Mouse (Mus musculus) right cerebral cortex, postnatal 10 days (tissue): ENCODE results near the gene Hacd1.

Experiments used
- DNase-seq, 2 experiments: peaks; one replicate each; pipeline ENCODE4 v3.0.0; 2021; ENCODE audit warnings: low spot score in 2 of 2

Gene Hacd1

GRCm38 (mm10) chr2:14005121-14005520, 50.8 kb downstream of the Hacd1 start:
- no peak for DNase-seq

GRCm38 (mm10) chr2:13960136-13960535, 95.8 kb downstream of the Hacd1 start:
- DNase-seq, result no peak

DNA sequence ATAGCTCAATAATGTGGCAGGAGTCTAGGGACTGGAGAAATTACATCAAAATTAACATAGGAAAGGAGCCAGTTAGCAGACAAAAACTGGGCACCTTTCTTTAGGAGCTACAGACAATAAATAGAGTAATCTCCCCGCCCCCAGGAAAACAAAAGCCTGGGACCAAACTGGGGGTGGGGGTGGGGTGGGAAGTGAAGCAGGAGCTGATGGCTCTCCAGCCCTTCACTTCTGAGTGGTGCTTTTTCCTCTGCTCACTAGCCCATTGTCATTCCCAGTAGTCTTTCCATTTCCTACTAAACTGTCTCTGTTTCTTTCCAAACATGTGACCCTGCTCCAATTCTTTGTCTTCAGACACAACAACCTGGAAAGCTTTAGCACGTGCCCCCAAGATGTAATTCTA, 99.5 kb downstream of the Hacd1 start:
- DNase-seq, result no peak

DNA sequence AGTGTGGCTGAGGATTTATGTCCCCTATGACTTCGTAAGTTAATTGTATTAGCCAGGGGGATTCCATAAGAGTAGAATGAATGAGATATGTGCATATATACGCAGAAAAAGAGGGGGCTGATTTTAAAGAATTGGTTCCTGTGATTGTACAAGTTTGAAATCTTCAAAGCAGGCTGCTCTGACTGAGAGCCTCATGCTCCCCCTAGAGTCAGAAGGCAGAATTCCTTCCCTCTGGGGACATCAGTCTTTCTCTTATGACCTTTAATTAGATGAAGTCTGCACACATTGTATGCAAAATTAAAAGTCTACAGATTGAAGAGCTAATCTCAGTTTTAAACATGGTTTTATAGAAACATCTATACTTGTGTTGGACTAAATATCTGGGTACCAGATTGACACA, 117.8 kb downstream of the Hacd1 start:
- DNase-seq, result peak in 1 of 2 experiments; percentile 22

GRCm38 (mm10) chr2:13935343-13935742, 120.6 kb downstream of the Hacd1 start:
- DNase-seq, result no peak

DNA sequence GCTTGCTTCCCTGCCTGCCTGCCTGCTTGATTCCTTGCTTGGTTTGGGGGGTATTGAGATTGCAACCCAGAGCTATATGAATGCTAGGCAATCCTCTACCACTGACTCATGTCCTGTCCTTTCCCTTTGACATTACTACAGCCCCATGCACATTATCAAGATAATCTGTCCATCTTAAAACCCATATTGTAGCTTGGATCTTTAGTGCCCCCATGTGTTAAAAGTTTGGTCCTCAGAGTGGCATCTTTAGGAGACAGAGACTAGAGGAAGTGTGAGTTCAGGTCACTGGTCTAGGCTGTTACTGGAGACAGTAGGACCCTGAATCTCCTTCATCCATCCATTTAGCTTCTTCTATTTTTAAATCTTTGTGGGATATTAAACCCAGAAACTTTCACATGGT, 123.7 kb downstream of the Hacd1 start:
- DNase-seq, result no peak

DNA sequence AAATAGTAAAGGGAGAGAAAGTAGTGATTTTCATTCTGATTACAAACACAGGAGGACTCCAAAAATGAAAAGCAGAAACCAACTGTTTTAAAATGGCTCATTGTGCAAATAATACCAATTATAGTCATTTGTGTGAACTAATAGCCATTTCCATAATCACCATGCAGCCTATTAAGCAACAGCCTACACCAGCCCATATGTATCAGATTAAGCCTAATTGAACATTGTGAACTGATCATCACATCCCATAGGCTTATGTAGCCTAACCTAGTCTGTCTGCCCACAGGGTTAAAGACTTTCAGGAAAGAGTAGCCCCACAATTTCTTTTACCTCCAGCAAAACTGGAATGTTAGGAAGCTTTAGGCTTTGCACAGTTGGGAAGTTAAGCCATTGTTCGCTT, 125.2 kb downstream of the Hacd1 start:
- DNase-seq, result no peak

DNA sequence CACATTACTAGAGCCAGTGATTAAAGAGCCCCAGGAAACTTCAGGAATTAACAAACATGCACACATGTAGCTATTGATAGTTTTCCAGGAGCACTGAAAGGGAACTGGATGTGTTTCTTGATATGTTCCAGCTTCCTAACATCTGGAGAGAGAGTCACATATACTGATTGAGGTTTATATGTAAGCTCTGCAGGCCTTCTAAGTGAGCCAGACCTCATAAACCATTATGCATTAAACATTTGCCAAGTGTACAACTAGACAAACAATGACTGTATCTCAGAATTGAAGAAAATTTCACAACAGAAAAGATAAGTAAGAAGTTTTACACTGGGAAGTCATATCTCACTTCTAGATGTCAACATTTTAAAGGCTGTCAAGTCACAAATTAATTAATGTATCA, 167.4 kb downstream of the Hacd1 start:
- no peak for DNase-seq

- no peak for DNase-seq
Observed at GRCm38 (mm10) chr2:13857461-13857860, 198.5 kb downstream of the Hacd1 start.

- DNase-seq, result peak in 1 of 2 experiments; percentile 22
Observed at GRCm38 (mm10) chr2:13855510-13855909, 200.4 kb downstream of the Hacd1 start.

DNA sequence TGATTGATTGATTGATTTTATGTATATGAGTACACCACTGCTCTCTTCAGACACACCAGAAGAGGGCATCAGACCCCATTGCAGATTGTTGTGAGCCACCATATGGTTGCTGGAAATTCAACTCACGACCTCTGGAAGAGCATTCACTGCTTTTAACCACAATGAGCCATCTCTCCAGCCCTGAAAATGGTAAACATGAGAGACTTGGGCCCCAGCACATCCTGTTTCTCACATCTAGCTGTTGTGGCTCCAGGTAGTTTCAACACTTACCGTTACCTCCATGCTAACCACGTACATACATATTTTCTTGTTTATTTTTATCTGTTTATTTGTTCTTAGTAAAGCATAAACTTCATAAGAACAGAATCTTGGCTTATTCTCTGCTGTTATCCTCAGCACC, 219.6 kb downstream of the Hacd1 start:
- no peak for DNase-seq

GRCm38 (mm10) chr2:13834989-13835388, 220.9 kb downstream of the Hacd1 start:
- DNase-seq, result no peak

DNA sequence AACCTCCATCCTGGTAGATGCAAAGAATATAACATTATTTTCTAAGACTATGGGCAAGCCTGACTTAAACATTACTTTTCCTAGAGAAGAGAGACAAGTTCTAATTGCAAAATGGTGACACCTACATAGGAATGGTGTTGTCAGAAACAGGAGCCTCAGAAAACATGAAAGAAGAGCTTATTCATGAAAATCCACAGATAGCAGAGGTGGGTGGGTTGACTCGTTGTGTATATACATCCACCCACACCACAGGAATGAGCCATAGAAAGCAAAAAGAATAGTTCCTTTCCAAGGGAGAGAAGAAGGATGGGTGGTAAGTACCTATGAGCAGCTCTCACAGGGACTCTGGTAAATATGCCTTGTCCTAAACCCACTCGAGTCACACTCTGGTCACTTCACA, 239.3 kb downstream of the Hacd1 start:
- DNase-seq, result no peak

DNA sequence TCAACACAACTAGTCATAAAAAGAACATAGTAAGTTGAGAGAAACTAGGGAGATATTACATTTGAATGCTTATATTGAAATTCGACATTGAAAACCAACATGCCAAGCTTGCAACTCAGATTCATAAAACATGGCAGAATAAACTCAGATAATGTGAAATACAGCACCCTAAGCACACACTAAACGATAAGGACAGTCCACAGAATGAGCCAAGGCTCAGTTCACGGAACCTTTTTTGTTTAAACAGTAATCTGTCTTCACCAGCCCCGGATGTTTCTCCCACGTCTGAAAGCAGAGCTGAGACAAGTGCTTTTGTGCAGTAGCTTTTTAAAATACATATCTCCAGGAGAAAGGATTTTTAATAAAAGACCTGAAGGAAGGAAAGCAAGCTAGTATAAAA, 247.3 kb downstream of the Hacd1 start:
- no peak for DNase-seq

- DNase-seq, result no peak
Observed at GRCm38 (mm10) chr2:13808008-13808407, 247.9 kb downstream of the Hacd1 start.

DNA sequence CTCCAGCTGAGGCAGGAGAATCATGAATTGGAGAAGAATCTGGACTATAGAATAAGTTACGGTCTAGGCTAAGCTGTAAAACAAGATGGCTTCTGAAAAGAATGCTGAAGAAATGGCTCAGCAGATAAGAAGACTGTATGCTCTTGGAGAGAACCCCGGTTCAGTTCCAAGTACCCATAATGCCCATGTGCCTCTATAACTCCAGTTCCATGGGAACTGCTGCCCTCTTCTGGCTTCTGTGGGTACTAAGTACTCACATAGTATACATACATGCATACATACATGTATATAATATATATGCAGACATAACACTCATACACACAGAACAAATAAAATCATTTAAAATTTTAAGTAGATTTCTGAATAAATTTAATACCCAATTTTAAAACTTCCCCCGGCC, 249.8 kb downstream of the Hacd1 start:
- no peak for DNase-seq

DNA sequence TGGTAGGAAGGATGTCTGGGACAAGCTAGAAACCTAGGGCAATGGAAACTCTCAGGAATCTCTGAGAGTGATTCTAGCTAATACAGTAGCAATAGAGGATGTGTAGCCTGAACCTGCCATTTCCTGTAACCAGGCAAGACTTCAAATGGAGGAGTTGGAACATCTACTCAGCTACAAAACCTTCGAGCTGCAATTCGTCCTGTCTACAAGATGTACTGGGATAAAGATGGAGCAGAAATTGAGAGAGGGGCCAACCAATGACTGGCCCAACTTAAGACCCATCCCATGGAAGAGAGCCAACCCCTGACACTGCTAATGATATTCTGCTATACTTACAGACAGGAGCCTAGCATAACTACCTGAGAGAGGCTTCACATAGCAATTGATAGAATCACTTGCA, 255.3 kb downstream of the Hacd1 start:
- DNase-seq, result no peak
